Mouse (Mus musculus) urinary bladder, postnatal 10 days (tissue): ENCODE data around the gene Alg1.
A peak's percentile ranks its signal among the peaks of the same experiment; 100 is the strongest.

Experiments used
- DNase-seq: peaks from one replicate; pipeline ENCODE4 v3.0.0; 2022; ENCODE audit warnings: low spot score

Gene Alg1

GRCm38 (mm10) chr16:5242355-5242754 lies 8.9 kb downstream of the Alg1 start:
- no peak for DNase-seq

GRCm38 (mm10) chr16:5242882-5243281 lies 9.5 kb downstream of the Alg1 start:
- no peak for DNase-seq

- DNase-seq = no peak
These were observed 11.0 kb downstream of the Alg1 start for GRCm38 (mm10) chr16:5244411-5244810.

GRCm38 (mm10) chr16:5250891-5251290 lies 17.5 kb downstream of the Alg1 start:
- DNase-seq = no peak

- no peak for DNase-seq
These were observed 18.8 kb downstream of the Alg1 start for GRCm38 (mm10) chr16:5252260-5252659.

GRCm38 (mm10) chr16:5254346-5255025 lies 21.1 kb downstream of the Alg1 start:
- no peak for DNase-seq

GRCm38 (mm10) chr16:5255081-5255740 lies 21.8 kb downstream of the Alg1 start:
- no peak for DNase-seq

GRCm38 (mm10) chr16:5255779-5256496 lies 22.5 kb downstream of the Alg1 start, which contains the start of gene Eef2kmt:
Gene Eef2kmt (minus strand): TSS chr16:5255983.
- peak; percentile 90 for DNase-seq

- no peak for DNase-seq
These were observed 29.7 kb downstream of the Alg1 start for GRCm38 (mm10) chr16:5263156-5263555.

- DNase-seq = no peak
These were observed 30.5 kb downstream of the Alg1 start for GRCm38 (mm10) chr16:5263926-5264325.

- DNase-seq = no peak
These were observed 38.1 kb downstream of the Alg1 start for GRCm38 (mm10) chr16:5271411-5272035.

GRCm38 (mm10) chr16:5272371-5272770 lies 39.0 kb downstream of the Alg1 start:
- DNase-seq = no peak

- no peak for DNase-seq
These were observed 46.3 kb downstream of the Alg1 start for GRCm38 (mm10) chr16:5279571-5280222.

- no peak for DNase-seq
These were observed 49.3 kb downstream of the Alg1 start for GRCm38 (mm10) chr16:5282686-5283085.

- DNase-seq = no peak
These were observed 52.0 kb downstream of the Alg1 start for GRCm38 (mm10) chr16:5285376-5285775.
